Mouse (Mus musculus) erythroblast, embryonic 14.5 days (primary cell): ENCODE results near the gene Scn1b. TPM values are rescaled to one million over a fixed set of nuclear protein-coding genes. Genes with fewer than 3 reads are reported as not detected.

ENCODE experiments used
- H3K27me3 ChIP-seq: 2 replicates; pipeline ENCODE4 v1.6.1; 2012; ENCODE audit warnings: inconsistent platforms; ENCODE audit not compliant: control insufficient read depth
- H3K36me3 ChIP-seq: 2 replicates; pipeline ENCODE4 v1.6.1; 2012; ENCODE audit warnings: mild to moderate bottlenecking, inconsistent platforms; ENCODE audit not compliant: control insufficient read depth
- H3K4me1 ChIP-seq: 2 replicates; pipeline ENCODE4 v1.6.1; 2012; ENCODE audit warnings: inconsistent platforms; ENCODE audit not compliant: control insufficient read depth
- H3K4me3 ChIP-seq: replicated peaks from 2 replicates; pipeline ENCODE3; 2012; ENCODE audit warnings: moderate library complexity, mild to moderate bottlenecking, inconsistent platforms
- H3K9me3 ChIP-seq: 2 replicates; pipeline ENCODE4 v1.6.1; 2012; ENCODE audit warnings: low read length, inconsistent platforms, mixed read lengths; ENCODE audit not compliant: control insufficient read depth
- GATA1 ChIP-seq: IDR thresholded peaks from 2 replicates; pipeline ENCODE4 v1.6.1; 2012; ENCODE audit warnings: low read length, inconsistent platforms, mixed read lengths
- TAL1 ChIP-seq: IDR thresholded peaks from 3 replicates; pipeline ENCODE4 v1.6.1; 2012; ENCODE audit warnings: low read length, inconsistent platforms, mixed read lengths
- polyA plus RNA-seq: library from polyadenylated mRNA; stranded (reverse); fragments of >175 nt; gene quantifications from 2 replicates; pipeline ENCODE4 v1.2.3, GENCODE M21; 2012

The Scn1b gene
- polyA plus RNA-seq, 1 experiment, result 0.07 TPM

GRCm38 (mm10) chr7:31113800-31114199 is 13.0 kb downstream of the Scn1b start:
- H3K4me1 ChIP-seq, result no peaks in the 10 kb centered on the region

DNA sequence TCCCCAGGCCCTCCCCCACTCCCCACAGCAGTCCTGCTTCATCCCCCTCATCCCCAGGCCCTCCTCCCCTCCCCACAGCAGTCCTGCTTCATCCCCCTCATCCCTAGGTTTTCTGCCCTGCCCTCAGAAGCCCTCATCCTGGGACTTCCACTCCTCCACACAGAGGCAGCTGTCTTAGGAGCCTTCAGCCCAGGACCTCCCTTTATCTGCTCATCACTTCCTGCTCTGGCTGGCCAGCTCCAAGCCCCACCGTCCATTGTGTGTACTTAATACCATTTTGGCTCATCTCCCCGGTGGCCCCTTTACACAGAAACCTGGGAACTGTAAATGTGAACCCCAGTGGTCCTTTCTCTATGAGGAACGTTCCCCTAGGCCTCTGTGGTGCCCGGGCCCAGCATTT is 14.8 kb downstream of the Scn1b start:
- no peak for TF ChIP-seq TAL1
- no peak for TF ChIP-seq GATA1
- no peaks in the 10 kb centered on the region; the same call in 1 of the 2 replicates for H3K36me3 ChIP-seq
- H3K27me3 ChIP-seq, result no peaks in the 10 kb centered on the region
- no peaks in the 10 kb centered on the region for H3K9me3 ChIP-seq
- H3K4me1 ChIP-seq, result no peaks in the 10 kb centered on the region
- no peak overlapping the region for H3K4me3 ChIP-seq

More at GRCm38 (mm10) chr7:31113800-31114199, 13.0 kb downstream of the Scn1b start:
- TF ChIP-seq GATA1 (no peak), TAL1 (no peak)
- H3K27me3 ChIP-seq, result no peaks in the 10 kb centered on the region
- no peaks in the 10 kb centered on the region for H3K9me3 ChIP-seq
- no peaks in the 10 kb centered on the region; the same call in 1 of the 2 replicates for H3K36me3 ChIP-seq
- H3K4me3 ChIP-seq, result peak overlapping the region; percentile 47

- Histone ChIP-seq H3K4me3 (no peak overlapping the region), H3K36me3 (no peaks in the 10 kb centered on the region; the same call in 1 of the 2 replicates), H3K9me3 (no peaks in the 10 kb centered on the region), H3K4me1 (no peaks in the 10 kb centered on the region), H3K27me3 (no peaks in the 10 kb centered on the region)
- TF ChIP-seq GATA1, result no peak
- no peak for TF ChIP-seq TAL1
These were observed 15.9 kb downstream of the Scn1b start for GRCm38 (mm10) chr7:31110861-31111385.

GRCm38 (mm10) chr7:31109796-31110195 is 17.0 kb downstream of the Scn1b start:
- Histone ChIP-seq H3K36me3 (no peaks in the 10 kb centered on the region; the same call in 1 of the 2 replicates), H3K4me1 (no peaks in the 10 kb centered on the region), H3K9me3 (no peaks in the 10 kb centered on the region), H3K27me3 (no peaks in the 10 kb centered on the region), H3K4me3 (no peak overlapping the region)
- no peak for TF ChIP-seq GATA1
- TF ChIP-seq TAL1, result no peak

DNA sequence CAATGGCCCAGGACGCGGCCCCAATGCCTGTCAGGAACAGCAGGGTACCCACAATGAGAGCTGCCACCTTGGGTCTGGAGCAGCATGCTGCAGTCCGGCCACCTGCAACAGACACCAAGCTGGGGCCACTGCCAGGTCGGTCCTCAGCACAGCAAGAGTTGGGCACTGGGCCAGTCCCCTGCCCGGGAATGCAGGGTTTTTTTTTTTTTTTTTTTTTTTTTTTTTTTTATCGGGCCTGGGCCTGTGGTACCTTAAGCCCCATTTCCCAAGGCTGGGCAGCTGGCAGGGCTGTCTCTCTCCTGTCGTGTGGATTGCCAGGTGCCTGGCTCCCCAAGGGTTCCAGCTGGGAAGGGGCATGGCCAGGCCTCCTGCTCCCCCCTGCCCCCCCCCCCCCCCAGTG is 17.7 kb downstream of the Scn1b start:
- Histone ChIP-seq H3K9me3 (no peaks in the 10 kb centered on the region), H3K36me3 (no peaks in the 10 kb centered on the region; the same call in 1 of the 2 replicates), H3K4me3 (no peak overlapping the region), H3K4me1 (no peaks in the 10 kb centered on the region), H3K27me3 (no peaks in the 10 kb centered on the region)
- TF ChIP-seq GATA1, result no peak
- no peak for TF ChIP-seq TAL1

GRCm38 (mm10) chr7:31107781-31108180 is 19.0 kb downstream of the Scn1b start:
- H3K4me1 ChIP-seq, result no peaks in the 10 kb centered on the region
- no peaks in the 10 kb centered on the region for H3K9me3 ChIP-seq
- no peak overlapping the region for H3K4me3 ChIP-seq
- no peaks in the 10 kb centered on the region for H3K27me3 ChIP-seq
- no peak for TF ChIP-seq GATA1
- no peak for TF ChIP-seq TAL1
- peaks cover under 1% of the 10 kb centered on the region; the same call in 1 of the 2 replicates for H3K36me3 ChIP-seq

DNA sequence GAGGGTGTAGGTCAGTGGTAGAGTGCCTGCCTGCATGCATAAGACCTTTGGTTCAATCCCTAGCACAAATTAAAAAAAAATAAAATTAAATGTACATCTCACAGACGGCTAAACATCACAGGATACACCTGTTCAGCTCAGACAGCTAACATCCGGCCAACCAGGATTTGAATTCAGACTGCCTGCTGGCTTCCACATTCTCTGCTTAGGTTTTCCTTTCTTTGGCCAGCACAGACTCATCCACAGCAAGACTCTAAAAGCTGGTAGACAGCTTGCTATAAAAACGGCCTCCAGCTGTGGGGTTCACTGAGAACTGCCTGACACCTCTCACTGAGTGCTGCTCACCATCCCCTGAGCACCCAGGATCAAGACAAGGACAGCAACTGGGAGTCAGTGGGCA is 20.6 kb downstream of the Scn1b start:
- H3K27me3 ChIP-seq, result no peaks in the 10 kb centered on the region
- H3K36me3 ChIP-seq, result peaks cover 5% of the 10 kb centered on the region; the same call in 1 of the 2 replicates
- no peaks in the 10 kb centered on the region for H3K9me3 ChIP-seq
- H3K4me3 ChIP-seq, result no peak overlapping the region
- H3K4me1 ChIP-seq, result no peaks in the 10 kb centered on the region
- TF ChIP-seq GATA1 (no peak), TAL1 (no peak)

GRCm38 (mm10) chr7:31105061-31105768 is 21.6 kb downstream of the Scn1b start:
- Histone ChIP-seq H3K27me3 (no peaks in the 10 kb centered on the region), H3K36me3 (peaks cover 5% of the 10 kb centered on the region; the same call in 1 of the 2 replicates), H3K4me1 (no peaks in the 10 kb centered on the region), H3K9me3 (no peaks in the 10 kb centered on the region), H3K4me3 (no peak overlapping the region)
- TF ChIP-seq GATA1 (no peak), TAL1 (no peak)

DNA sequence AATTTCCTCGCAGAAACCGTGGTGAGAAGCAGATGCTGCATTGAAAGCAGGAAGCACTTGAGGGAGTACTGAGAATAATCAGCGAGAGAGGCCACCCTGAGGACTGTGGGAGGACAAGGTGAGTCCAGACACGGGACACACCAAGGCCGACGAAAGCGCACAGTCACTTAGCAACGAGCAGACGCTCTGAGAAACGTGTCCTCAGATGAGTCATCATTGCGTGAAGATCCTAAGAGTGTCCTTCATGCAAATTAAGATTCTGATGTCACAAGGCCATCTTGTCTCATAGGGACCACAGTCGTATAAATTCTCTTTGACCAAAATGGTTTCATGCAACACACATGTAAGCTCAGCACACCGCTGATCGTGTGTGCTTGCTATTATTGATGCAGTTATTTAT is 26.0 kb downstream of the Scn1b start:
- TF ChIP-seq TAL1, result no peak
- TF ChIP-seq GATA1, result no peak
- no peak overlapping the region for H3K4me3 ChIP-seq
- H3K9me3 ChIP-seq, result no peaks in the 10 kb centered on the region; the same call in 1 of the 2 replicates
- H3K36me3 ChIP-seq, result peaks cover 5% of the 10 kb centered on the region; the same call in 1 of the 2 replicates
- H3K27me3 ChIP-seq, result no peaks in the 10 kb centered on the region
- H3K4me1 ChIP-seq, result no peaks in the 10 kb centered on the region
